Mouse (Mus musculus): ENCODE measurements around the gene Ccdc116.
"Not testable (repeated sequence)": the region's sequence is repeated elsewhere in the genome, so short reads cannot be mapped to it uniquely, and the experiment has no call there.

The Ccdc116 gene

GRCm38 (mm10) chr16:17146772-17147235, at the start of gene Ccdc116:
Gene Ccdc116 (minus strand): TSS chr16:17147229.
- peak; percentile 94 to 95 for DNase-seq

- no peak for DNase-seq
Observed at GRCm38 (mm10) chr16:17193823-17194222, 46.8 kb upstream of the Ccdc116 start.

GRCm38 (mm10) chr16:17185475-17185874, 38.4 kb upstream of the Ccdc116 start:
- no peak for DNase-seq

- no peak for DNase-seq
Observed at GRCm38 (mm10) chr16:17183003-17183402, 36.0 kb upstream of the Ccdc116 start.

- DNase-seq = no peak
Observed at GRCm38 (mm10) chr16:17182136-17182535, 35.1 kb upstream of the Ccdc116 start.

GRCm38 (mm10) chr16:17181382-17181781, 34.4 kb upstream of the Ccdc116 start:
- no peak for DNase-seq

- no peak for DNase-seq
Observed at GRCm38 (mm10) chr16:17179706-17180105, 32.7 kb upstream of the Ccdc116 start.

- no peak for DNase-seq
Observed at GRCm38 (mm10) chr16:17177623-17178170, 30.7 kb upstream of the Ccdc116 start.

- DNase-seq = no peak
Observed at GRCm38 (mm10) chr16:17175765-17176164, 28.7 kb upstream of the Ccdc116 start.

GRCm38 (mm10) chr16:17168049-17168448, 21.0 kb upstream of the Ccdc116 start:
- no peak for DNase-seq

- no peak for DNase-seq
Observed at GRCm38 (mm10) chr16:17167179-17167578, 20.1 kb upstream of the Ccdc116 start.

- DNase-seq = not testable (repeated sequence)
Observed at GRCm38 (mm10) chr16:17165478-17165877, 18.4 kb upstream of the Ccdc116 start.

GRCm38 (mm10) chr16:17154346-17154745, 7.3 kb upstream of the Ccdc116 start:
- no peak for DNase-seq

GRCm38 (mm10) chr16:17151874-17152273, 4.8 kb upstream of the Ccdc116 start:
- no peak for DNase-seq

- no peak for DNase-seq
Observed at GRCm38 (mm10) chr16:17150520-17151258, 3.7 kb upstream of the Ccdc116 start.

GRCm38 (mm10) chr16:17148084-17148483, 1.1 kb upstream of the Ccdc116 start:
- peak; percentile 34 to 51 for DNase-seq

GRCm38 (mm10) chr16:17147391-17147929, 431 bp upstream of the Ccdc116 start:
- DNase-seq = peak; percentile 36 to 53

GRCm38 (mm10) chr16:17144339-17144738, 2.7 kb downstream of the Ccdc116 start, which contains the start of gene Ydjc:
Gene Ydjc (plus strand): TSS chr16:17144621.
- DNase-seq = no peak

- DNase-seq = no peak
Observed at GRCm38 (mm10) chr16:17137355-17137754, 9.7 kb downstream of the Ccdc116 start.

GRCm38 (mm10) chr16:17132906-17133200, 14.2 kb downstream of the Ccdc116 start:
- DNase-seq = no peak

- DNase-seq = peak; percentile 99
Observed at GRCm38 (mm10) chr16:17132089-17132905, 14.7 kb downstream of the Ccdc116 start, which contains the start of gene Sdf2l1. Gene Sdf2l1 (minus strand): TSS chr16:17132383.

GRCm38 (mm10) chr16:17131191-17132088, 15.6 kb downstream of the Ccdc116 start:
- peak in 1 of 2 experiments; percentile 40 for DNase-seq

Data from cerebellum, postnatal 10 days (tissue).